In the genomic region with DNA sequence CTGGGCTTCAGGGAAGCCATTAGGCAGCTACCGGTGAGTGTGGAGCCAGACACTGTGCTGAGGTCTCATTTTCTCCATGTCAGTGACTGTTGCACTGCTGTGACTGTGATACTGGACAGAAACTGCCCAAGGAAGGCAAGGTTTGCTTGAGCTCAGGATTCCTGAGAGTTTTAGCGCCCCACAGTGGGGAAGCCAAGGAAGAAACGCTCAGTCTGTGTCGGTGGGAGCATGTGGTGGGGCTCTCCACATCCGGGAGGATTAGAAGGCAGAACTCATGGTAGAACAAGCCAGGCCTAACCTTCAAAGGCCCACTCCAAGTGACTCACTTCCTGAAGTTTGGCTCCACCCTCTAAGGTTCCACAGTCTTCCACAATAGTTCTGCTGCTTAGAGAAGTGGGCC, we compare ENCODE assay signal across 9 mouse cellular contexts. TPM values are rescaled to one million over a fixed set of nuclear protein-coding genes. Genes with fewer than 3 reads are reported as not detected.
DNase-seq lines count a peak whose midpoint lies in the region; ATAC-seq and TF ChIP-seq lines count a peak whose summit lies in the region.
"Had no signal": no experiment of that assay in that cellular context is flagged by ENCODE, and none has a peak within 500 bp of the region (broad histone marks: within the 10 kb centered on the region; RNA-seq: fewer than 3 reads in every experiment).

No protein-coding gene starts in this region.

- ATAC-seq in forebrain, embryonic 12.5 days (ENCODE audit: low FRiP score), result no peak; the same call in 1 of the 2 replicates
- ATAC-seq in stomach, postnatal 0 days (ENCODE audit: low FRiP score, low TSS enrichment), result peak; percentile 78

- no peak overlapping the region for H3K27ac ChIP-seq in forebrain, embryonic 10.5 days
- H3K27ac ChIP-seq in forebrain, embryonic 12.5 days, result no peak overlapping the region
- H3K27ac ChIP-seq in thymus, adult 2 months (ENCODE audit: control insufficient read depth, insufficient read depth, low read length), result no peak overlapping the region
- H3K27ac ChIP-seq in kidney, adult 2 months (ENCODE audit: insufficient read depth, low read depth, low read length), result no peak overlapping the region
- no peak overlapping the region for H3K27ac ChIP-seq in stomach, postnatal 0 days (replicated peaks)
- H3K27ac ChIP-seq: liver, embryonic 15.5 days had no signal

- no peaks in the 10 kb centered on the region for H3K27me3 ChIP-seq in forebrain, embryonic 10.5 days (ENCODE audit: poor library complexity, severe bottlenecking)
- H3K27me3 ChIP-seq in forebrain, embryonic 12.5 days, result no peaks in the 10 kb centered on the region
- H3K27me3 ChIP-seq in thymus, adult 2 months (ENCODE audit: control insufficient read depth, insufficient read depth, low read length), result no peaks in the 10 kb centered on the region
- H3K27me3 ChIP-seq in kidney, adult 2 months (replicated peaks; ENCODE audit: control insufficient read depth, insufficient read depth, low read length), result no peaks in the 10 kb centered on the region
- no peaks in the 10 kb centered on the region for H3K27me3 ChIP-seq in stomach, postnatal 0 days (ENCODE audit: control insufficient read depth, insufficient read depth, low read length)
- H3K27me3 ChIP-seq: liver, embryonic 15.5 days had no signal

- WGBS in forebrain, embryonic 10.5 days, result 34% methylated on average over 5 of the region's 5 CpGs
- 29% methylated on average over 5 of the region's 5 CpGs for WGBS in forebrain, embryonic 12.5 days
- 58% methylated on average over 5 of the region's 5 CpGs for WGBS in thymus, adult 2 months
- 25% methylated on average over 5 of the region's 5 CpGs for WGBS in kidney, adult 2 months
- WGBS in stomach, postnatal 0 days, result 36% methylated on average over 5 of the region's 5 CpGs

- no peak overlapping the region for H3K4me3 ChIP-seq in forebrain, embryonic 10.5 days
- no peak overlapping the region for H3K4me3 ChIP-seq in forebrain, embryonic 12.5 days (replicated peaks)
- H3K4me3 ChIP-seq in thymus, adult 2 months (ENCODE audit: control insufficient read depth, insufficient read depth, low read length), result no peak overlapping the region
- H3K4me3 ChIP-seq in kidney, adult 2 months (ENCODE audit: insufficient read depth, low read depth, low read length), result no peak overlapping the region
- no peak overlapping the region for H3K4me3 ChIP-seq in stomach, postnatal 0 days (ENCODE audit: low read depth, low read length)
- H3K4me3 ChIP-seq: liver, embryonic 15.5 days had no signal

- H3K36me3 ChIP-seq in forebrain, embryonic 10.5 days (replicated peaks), result no peaks in the 10 kb centered on the region
- no peaks in the 10 kb centered on the region for H3K36me3 ChIP-seq in forebrain, embryonic 12.5 days (replicated peaks)
- no peaks in the 10 kb centered on the region for H3K36me3 ChIP-seq in thymus, adult 2 months (ENCODE audit: control insufficient read depth, insufficient read depth, low read length)
- no peaks in the 10 kb centered on the region for H3K36me3 ChIP-seq in kidney, adult 2 months (ENCODE audit: control insufficient read depth, insufficient read depth, low read length)
- H3K36me3 ChIP-seq in stomach, postnatal 0 days (ENCODE audit: control insufficient read depth, insufficient read depth, low read length), result no peaks in the 10 kb centered on the region
- H3K36me3 ChIP-seq: liver, embryonic 15.5 days had no signal

- H3K9me3 ChIP-seq in forebrain, embryonic 10.5 days, result no peaks in the 10 kb centered on the region
- no peaks in the 10 kb centered on the region for H3K9me3 ChIP-seq in forebrain, embryonic 12.5 days
- H3K9me3 ChIP-seq in stomach, postnatal 0 days (ENCODE audit: control insufficient read depth, low read length), result no peaks in the 10 kb centered on the region
- H3K9me3 ChIP-seq: liver, embryonic 15.5 days had no signal

- no peak for TF ChIP-seq POLR2A in thymus, adult 2 months (IDR thresholded peaks at IDR 0.05; ENCODE audit: control insufficient read depth, extremely low read depth, insufficient read depth, low read length, poor library complexity)
- no peak for TF ChIP-seq POLR2A in kidney, adult 2 months (IDR thresholded peaks at IDR 0.05; ENCODE audit: low read depth, low read length)

- H3K4me2 ChIP-seq in forebrain, embryonic 12.5 days, result no peak overlapping the region
- H3K4me2 ChIP-seq in stomach, postnatal 0 days (replicated peaks; ENCODE audit: low read depth), result no peak overlapping the region
- H3K4me2 ChIP-seq: liver, embryonic 15.5 days had no signal

- H3K9ac ChIP-seq in forebrain, embryonic 12.5 days, result no peak overlapping the region
- H3K9ac ChIP-seq in stomach, postnatal 0 days (ENCODE audit: low read length), result no peak overlapping the region
- H3K9ac ChIP-seq: liver, embryonic 15.5 days had no signal

- DNase-seq in forebrain, embryonic 10.5 days (ENCODE audit: extremely low spot score, low spot score), result peak; percentile 36
- peak; percentile 9 for DNase-seq in thymus, adult 2 months
- no peak for DNase-seq in thymus, postnatal 25 days
- peak; percentile 31 for DNase-seq in embryo, embryonic 9.5 days (ENCODE audit: extremely low spot score)
- peak; percentile 75 for DNase-seq in kidney, adult 2 months
- DNase-seq in lung, postnatal 25 days (ENCODE audit: low spot score), result peak; percentile 70
- DNase-seq in stomach, postnatal 0 days (ENCODE audit: low spot score), result peak; percentile 69

- H3K4me1 ChIP-seq in forebrain, embryonic 10.5 days, result peaks cover 5% of the 10 kb centered on the region; the same call in 1 of the 2 replicates
- no peaks in the 10 kb centered on the region; the same call in 1 of the 2 replicates for H3K4me1 ChIP-seq in forebrain, embryonic 12.5 days
- H3K4me1 ChIP-seq in thymus, adult 2 months (replicated peaks; ENCODE audit: control insufficient read depth, insufficient read depth, low read length), result no peaks in the 10 kb centered on the region
- H3K4me1 ChIP-seq in kidney, adult 2 months (ENCODE audit: control insufficient read depth, insufficient read depth, low read length), result no peaks in the 10 kb centered on the region
- H3K4me1 ChIP-seq in stomach, postnatal 0 days (replicated peaks; ENCODE audit: control insufficient read depth, insufficient read depth), result no peaks in the 10 kb centered on the region
- H3K4me1 ChIP-seq: liver, embryonic 15.5 days had no signal

- TF ChIP-seq EP300 in stomach, postnatal 0 days (optimal IDR thresholded peaks at IDR 0.05), result no peak

- 0 out of 2 replicates have a peak, but pooled peaks have one; percentile 30 for TF ChIP-seq CTCF in thymus, adult 2 months (IDR thresholded peaks at IDR 0.05; ENCODE audit: borderline replicate concordance, control insufficient read depth, extremely low read depth, insufficient read depth, low read length, poor library complexity)
- TF ChIP-seq CTCF in kidney, adult 2 months (conservative IDR thresholded peaks at IDR 0.05; ENCODE audit: insufficient read depth, insufficient read length, low read depth, low read length), result peak; percentile 79
- TF ChIP-seq CTCF in stomach, postnatal 0 days (IDR thresholded peaks at IDR 0.05; ENCODE audit: low read depth), result peak; percentile 73

RNA-seq across cellular contexts. Expression of a gene that starts 55.6 kb away (rescaled TPM):
- 68.8 and 70.8 TPM in 2 replicates for polyA plus RNA-seq in forebrain, embryonic 10.5 days (2016; fragmentation: Nextera tagmentation; extraction: Ambion mirVana)
- polyA plus RNA-seq in forebrain, embryonic 12.5 days (2016; fragmentation: Nextera tagmentation; extraction: Ambion mirVana), result 64.8 and 65.9 TPM in 2 replicates
- polyA plus RNA-seq in thymus, adult 2 months (2012; rRNA removed), result 53.1 and 60.6 TPM in 2 replicates
- 55.2 and 61.9 TPM in 2 replicates for polyA plus RNA-seq in kidney, adult 2 months (2012; rRNA removed)
- polyA plus RNA-seq in stomach, postnatal 0 days (2015; fragmentation: Nextera tagmentation; extraction: Ambion mirVana), result 104 and 110 TPM in 2 replicates
